Mouse (Mus musculus) G1E (cell line): ENCODE data around the gene Zfp687. TPM values are rescaled to one million over a fixed set of nuclear protein-coding genes. Genes with fewer than 3 reads are reported as not detected.

Experiments used
- ATAC-seq: 2 replicates; pipeline ENCODE4 v1.8.0; 2016; ENCODE audit warnings: mild to moderate bottlenecking; ENCODE audit not compliant: insufficient number of reproducible peaks, poor library complexity, low FRiP score, severe bottlenecking; ENCODE audit errors: extremely low read depth
- DNase-seq: peaks from one replicate; pipeline ENCODE4 v3.0.0; 2012; ENCODE audit warnings: low spot score
- H3K27me3 ChIP-seq: 2 replicates; pipeline ENCODE4 v1.6.1; 2012; ENCODE audit warnings: mild to moderate bottlenecking, low read length, inconsistent platforms; ENCODE audit not compliant: insufficient read depth
- H3K36me3 ChIP-seq: replicated peaks from 2 replicates; pipeline ENCODE3; 2012; ENCODE audit warnings: mild to moderate bottlenecking, inconsistent platforms
- H3K4me1 ChIP-seq: 2 replicates; pipeline ENCODE4 v1.6.1; 2012; ENCODE audit warnings: low read depth, low read length, inconsistent platforms, mixed read lengths; ENCODE audit not compliant: insufficient read depth
- H3K4me3 ChIP-seq: 2 replicates; pipeline ENCODE4 v1.5.1; 2012; ENCODE audit warnings: low read depth, mild to moderate bottlenecking, inconsistent platforms, low read length, moderate library complexity, mixed read lengths
- H3K9me3 ChIP-seq: replicated peaks from 2 replicates; pipeline ENCODE4 v1.6.1; 2012; ENCODE audit warnings: inconsistent platforms
- CTCF ChIP-seq: IDR thresholded peaks from 2 replicates; pipeline ENCODE4 v1.5.1; 2012; ENCODE audit warnings: low read depth, low read length, inconsistent platforms, mixed read lengths
- GATA1 ChIP-seq: IDR thresholded peaks from 2 replicates; pipeline ENCODE4 v1.6.1; 2012; ENCODE audit warnings: borderline replicate concordance, low read length, inconsistent platforms, mixed read lengths
- GATA2 ChIP-seq: IDR thresholded peaks from 2 replicates; pipeline ENCODE4 v1.6.1; 2012; ENCODE audit warnings: low read depth, low read length, inconsistent platforms, borderline replicate concordance
- POLR2AphosphoS5 ChIP-seq: IDR thresholded peaks from 2 replicates; pipeline ENCODE4 v1.6.1; 2012; ENCODE audit warnings: low read depth, low read length, inconsistent platforms; ENCODE audit not compliant: insufficient replicate concordance
- TAL1 ChIP-seq: conservative IDR thresholded peaks from 2 replicates; pipeline ENCODE4 v1.6.1; 2012; ENCODE audit warnings: low read depth, low read length, inconsistent platforms, mixed read lengths
- polyA plus RNA-seq: library from polyadenylated mRNA; stranded (reverse); fragments of >175 nt; gene quantifications from 2 replicates; pipeline ENCODE4 v1.2.3, GENCODE M21; 2012
- total RNA-seq, 2 experiments: library from RNA; stranded (forward) in 1 of 2; stranded (reverse) in 1 of 2; fragments of 200-1000 nt in 1 of 2; fragments of >200 nt in 1 of 2; fragmentation: Nextera tagmentation in 1 of 2; gene quantifications; 2 replicates each; pipeline ENCODE4 v1.2.3; 2014 to 2017

Zfp687 gene
- total and polyA plus RNA-seq, 3 experiments, result 27.5 to 72.5 (median 52.9) TPM

DNA sequence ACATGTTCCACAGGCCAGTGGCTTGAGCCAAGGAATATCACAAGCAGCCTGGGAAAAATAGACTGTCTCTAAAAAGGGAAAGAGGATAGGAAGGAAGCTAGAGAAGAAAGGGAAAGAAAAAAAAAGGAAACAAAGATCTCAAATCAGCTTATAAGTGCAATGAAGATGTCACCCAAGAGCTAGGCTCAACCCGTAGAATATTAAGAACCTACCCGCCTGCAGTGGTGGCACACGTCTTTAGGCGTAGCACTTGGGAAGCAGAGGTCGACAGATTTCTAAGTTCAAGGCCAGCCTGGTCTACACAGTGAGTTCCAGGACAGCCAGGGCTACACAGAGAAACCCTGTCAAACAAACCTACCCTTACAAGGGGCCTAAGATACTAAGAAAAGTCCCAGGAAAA, 41.6 kb downstream of the Zfp687 start:
- DNase-seq, result no peak
- TF ChIP-seq GATA2 (no peak), TAL1 (no peak), GATA1 (no peak), CTCF (no peak), POLR2AphosphoS5 (no peak)

DNA sequence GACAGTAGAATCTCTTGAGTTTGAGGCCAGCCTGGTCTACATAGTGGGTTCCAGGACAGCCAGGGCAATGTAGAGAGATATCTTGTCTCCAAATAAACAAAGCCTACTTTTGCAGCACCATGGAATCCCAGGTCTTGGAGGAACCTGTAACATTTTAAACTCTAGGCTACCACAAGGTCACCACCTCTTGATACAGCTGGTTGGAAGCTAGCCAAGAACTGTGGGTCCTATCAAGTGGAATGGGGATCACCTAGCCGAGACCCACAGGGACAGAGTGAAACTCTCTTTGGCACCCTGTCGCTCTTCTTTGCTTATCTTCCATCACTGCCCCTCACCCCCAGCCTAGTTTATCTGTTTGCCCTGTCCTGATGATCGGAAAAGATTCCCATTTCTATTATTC, 42.7 kb downstream of the Zfp687 start:
- DNase-seq (no peak), ATAC-seq (no peak)
- H3K9me3 ChIP-seq, result no peaks in the 10 kb centered on the region
- H3K4me3 ChIP-seq, result no peak overlapping the region
- no peak for TF ChIP-seq TAL1
- TF ChIP-seq POLR2AphosphoS5, result no peak
- TF ChIP-seq GATA1, result no peak
- TF ChIP-seq GATA2, result no peak
- TF ChIP-seq CTCF, result no peak
- no peaks in the 10 kb centered on the region for H3K27me3 ChIP-seq
- H3K36me3 ChIP-seq, result peaks cover 14% of the 10 kb centered on the region
- H3K4me1 ChIP-seq, result peaks cover 37% of the 10 kb centered on the region

More for the DNA sequence above, 41.6 kb downstream of the Zfp687 start:
- peak overlapping the region; percentile 82; the same call in 1 of the 2 replicates for H3K4me3 ChIP-seq
- ATAC-seq, result no peak
- peaks cover 24% of the 10 kb centered on the region for H3K36me3 ChIP-seq
- H3K9me3 ChIP-seq, result no peaks in the 10 kb centered on the region
- H3K27me3 ChIP-seq, result no peaks in the 10 kb centered on the region
- peaks cover 37% of the 10 kb centered on the region for H3K4me1 ChIP-seq

GRCm38 (mm10) chr3:94965878-94966277, 49.4 kb downstream of the Zfp687 start:
- no peak for DNase-seq
- H3K4me3 ChIP-seq, result no peak overlapping the region
- ATAC-seq, result no peak

GRCm38 (mm10) chr3:94964989-94965388, 50.3 kb downstream of the Zfp687 start:
- no peaks in the 10 kb centered on the region for H3K9me3 ChIP-seq
- no peak for ATAC-seq
- no peak overlapping the region for H3K4me3 ChIP-seq
- H3K4me1 ChIP-seq, result 0 out of 2 replicates have a peak, but pooled peaks cover under 1% of the 10 kb centered on the region
- TF ChIP-seq GATA1, result no peak
- TF ChIP-seq TAL1, result no peak
- TF ChIP-seq POLR2AphosphoS5, result no peak
- TF ChIP-seq CTCF, result no peak
- no peak for TF ChIP-seq GATA2
- DNase-seq, result no peak
- H3K27me3 ChIP-seq, result no peaks in the 10 kb centered on the region
- peaks cover 10% of the 10 kb centered on the region for H3K36me3 ChIP-seq

More at GRCm38 (mm10) chr3:94965878-94966277, 49.4 kb downstream of the Zfp687 start:
- TF ChIP-seq GATA1, result no peak
- TF ChIP-seq CTCF, result no peak
- no peak for TF ChIP-seq POLR2AphosphoS5
- TF ChIP-seq GATA2, result no peak
- TF ChIP-seq TAL1, result no peak
- H3K36me3 ChIP-seq, result peaks cover 11% of the 10 kb centered on the region
- H3K27me3 ChIP-seq, result no peaks in the 10 kb centered on the region
- H3K4me1 ChIP-seq, result no peaks in the 10 kb centered on the region
- no peaks in the 10 kb centered on the region for H3K9me3 ChIP-seq

DNA sequence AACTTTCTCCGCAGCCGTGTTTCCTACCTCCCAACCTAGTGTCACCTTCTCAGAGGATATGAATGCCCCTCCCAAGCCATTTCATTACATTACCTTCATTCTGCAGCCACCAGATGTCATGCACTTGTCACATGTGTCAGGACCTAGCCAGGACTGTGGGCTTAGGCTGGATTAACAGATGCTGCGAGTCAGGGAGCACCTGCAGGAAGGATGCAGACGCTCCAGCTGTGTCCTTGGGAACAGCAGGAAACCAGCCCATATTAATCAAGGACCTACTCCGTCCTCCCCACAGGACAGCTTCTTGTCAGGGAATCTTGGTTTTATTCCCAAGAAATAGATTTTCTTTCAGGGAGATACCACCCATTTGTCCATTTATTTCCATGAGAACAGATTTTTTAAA, 54.9 kb downstream of the Zfp687 start:
- TF ChIP-seq CTCF (no peak), POLR2AphosphoS5 (no peak), GATA1 (no peak), GATA2 (no peak), TAL1 (no peak)
- ATAC-seq (no peak; the same call in 1 of the 2 replicates), DNase-seq (no peak)
- H3K36me3 ChIP-seq, result peaks cover 56% of the 10 kb centered on the region
- peaks cover 14% of the 10 kb centered on the region for H3K4me1 ChIP-seq
- no peaks in the 10 kb centered on the region for H3K27me3 ChIP-seq
- H3K9me3 ChIP-seq, result no peaks in the 10 kb centered on the region
- H3K4me3 ChIP-seq, result no peak overlapping the region

- no peak for DNase-seq
These were observed 55.4 kb downstream of the Zfp687 start for GRCm38 (mm10) chr3:94959871-94960270.

More at GRCm38 (mm10) chr3:94959871-94960270, 55.4 kb downstream of the Zfp687 start:
- ATAC-seq, result no peak
- Histone ChIP-seq H3K4me1 (peaks cover 19% of the 10 kb centered on the region), H3K4me3 (no peak overlapping the region), H3K9me3 (no peaks in the 10 kb centered on the region), H3K27me3 (no peaks in the 10 kb centered on the region), H3K36me3 (peaks cover 61% of the 10 kb centered on the region)
- TF ChIP-seq GATA2 (no peak), CTCF (no peak), GATA1 (no peak), POLR2AphosphoS5 (no peak), TAL1 (no peak)
